Mouse (Mus musculus) kidney, adult 2 months (tissue): ENCODE measurements around the gene Polr2e. TPM values are rescaled to one million over a fixed set of nuclear protein-coding genes. Genes with fewer than 3 reads are reported as not detected.

Experiments used
- DNase-seq: peaks from one replicate; pipeline ENCODE4 v3.0.0; 2021
- H3K27ac ChIP-seq: fragments of 200-500 bp; 2 replicates; pipeline ENCODE4 v1.5.1; 2012; ENCODE audit warnings: low read depth, low read length, control low read depth, inconsistent platforms; ENCODE audit not compliant: insufficient read depth
- H3K27me3 ChIP-seq: fragments of 200-500 bp; replicated peaks from 2 replicates; pipeline ENCODE4 v1.6.1; 2012; ENCODE audit warnings: mild to moderate bottlenecking, moderate library complexity, low read length, inconsistent platforms; ENCODE audit not compliant: control insufficient read depth, insufficient read depth
- H3K36me3 ChIP-seq: fragments of 200-500 bp; 2 replicates; pipeline ENCODE4 v1.6.1; 2012; ENCODE audit warnings: mild to moderate bottlenecking, moderate library complexity, low read length, inconsistent platforms; ENCODE audit not compliant: control insufficient read depth, insufficient read depth
- H3K4me1 ChIP-seq: fragments of 200-500 bp; 2 replicates; pipeline ENCODE4 v1.6.1; 2011; ENCODE audit warnings: low read length; ENCODE audit not compliant: control insufficient read depth, insufficient read depth
- H3K4me3 ChIP-seq: fragments of 200-500 bp; 2 replicates; pipeline ENCODE4 v1.5.1; 2011; ENCODE audit warnings: mild to moderate bottlenecking, low read depth, low read length, control low read depth; ENCODE audit not compliant: insufficient read depth
- CTCF ChIP-seq: fragments of 200-500 bp; conservative IDR thresholded peaks from 2 replicates; pipeline ENCODE4 v1.5.1; 2011; ENCODE audit warnings: low read depth, mild to moderate bottlenecking, control low read depth, low read length, moderate library complexity, mixed read lengths; ENCODE audit not compliant: insufficient read depth, insufficient read length
- POLR2A ChIP-seq: fragments of 200-500 bp; IDR thresholded peaks from one replicate; pipeline ENCODE4 v1.6.1; 2011; ENCODE audit warnings: low read depth, low read length, control low read depth
- WGBS: fragments of 180-500 bp; shearing (Covaris S2); methylation state at CpG from one replicate; pipeline ENCODE4 v1.1.7; 2018; 5-methylcytosine and 5-hydroxymethylcytosine counted together
- polyA plus RNA-seq: library from polyadenylated mRNA; depleted of rRNA; stranded (reverse); fragments of >200 nt; gene quantifications from 2 replicates; pipeline ENCODE4 v1.2.3, GENCODE M21; 2012

The Polr2e gene
- polyA plus RNA-seq, 1 experiment, result 235 TPM

- no peak for DNase-seq
- Histone ChIP-seq H3K27me3 (no peaks in the 10 kb centered on the region), H3K4me1 (no peaks in the 10 kb centered on the region), H3K27ac (no peak overlapping the region), H3K36me3 (no peaks in the 10 kb centered on the region), H3K4me3 (no peak overlapping the region)
- TF ChIP-seq POLR2A (no peak), CTCF (no peak)
- 90% methylated on average over 9 of the region's 9 CpGs for WGBS
Measured at GRCm38 (mm10) chr10:80001945-80002344, 37.6 kb downstream of the Polr2e start.

GRCm38 (mm10) chr10:79997819-79998218 lies 41.8 kb downstream of the Polr2e start:
- H3K36me3 ChIP-seq, result no peaks in the 10 kb centered on the region
- H3K4me3 ChIP-seq, result no peak overlapping the region
- TF ChIP-seq POLR2A (no peak), CTCF (no peak)
- H3K4me1 ChIP-seq, result no peaks in the 10 kb centered on the region
- H3K27ac ChIP-seq, result no peak overlapping the region
- no peaks in the 10 kb centered on the region for H3K27me3 ChIP-seq
- WGBS, result 37% methylated on average over 15 of the region's 15 CpGs
- no peak for DNase-seq

- no peaks in the 10 kb centered on the region for H3K36me3 ChIP-seq
- no peaks in the 10 kb centered on the region for H3K27me3 ChIP-seq
- peak overlapping the region; percentile 57 for H3K4me3 ChIP-seq
- TF ChIP-seq CTCF (no peak), POLR2A (no peak)
- H3K27ac ChIP-seq, result no peak overlapping the region
- 1% methylated on average over 35 of the region's 35 CpGs for WGBS
- H3K4me1 ChIP-seq, result no peaks in the 10 kb centered on the region
- peak; percentile 76 for DNase-seq
Measured at GRCm38 (mm10) chr10:79997034-79997760, 42.4 kb downstream of the Polr2e start.

GRCm38 (mm10) chr10:79996272-79997033 lies 43.1 kb downstream of the Polr2e start, which contains the start of gene Abca7:
Abca7 (plus strand) TSS chr10:79996494.
- no peaks in the 10 kb centered on the region for H3K4me1 ChIP-seq
- H3K36me3 ChIP-seq, result no peaks in the 10 kb centered on the region
- H3K4me3 ChIP-seq, result peak within 1 kb of the TSS; percentile 57
- no peaks in the 10 kb centered on the region for H3K27me3 ChIP-seq
- TF ChIP-seq CTCF (no peak), POLR2A (no peak)
- WGBS, result under 1% methylated on average over 34 of the region's 34 CpGs
- H3K27ac ChIP-seq, result peak within 1 kb of the TSS; percentile 6; the same call in 1 of the 2 replicates
- DNase-seq, result peak; percentile 97

GRCm38 (mm10) chr10:79995636-79996035 lies 44.0 kb downstream of the Polr2e start:
- H3K27ac ChIP-seq, result no peak overlapping the region
- TF ChIP-seq CTCF (no peak), POLR2A (no peak)

GRCm38 (mm10) chr10:79994397-79995115 lies 45.0 kb downstream of the Polr2e start:
- no peaks in the 10 kb centered on the region for H3K4me1 ChIP-seq
- WGBS, result 60% methylated on average over 16 of the region's 16 CpGs
- no peak overlapping the region for H3K4me3 ChIP-seq
- H3K36me3 ChIP-seq, result no peaks in the 10 kb centered on the region
- DNase-seq, result peak; percentile 50
- H3K27ac ChIP-seq, result no peak overlapping the region
- TF ChIP-seq POLR2A (no peak), CTCF (no peak)
- no peaks in the 10 kb centered on the region for H3K27me3 ChIP-seq

More at GRCm38 (mm10) chr10:79995636-79996035, 44.0 kb downstream of the Polr2e start:
- 67% methylated on average over 1 of the region's 1 CpGs for WGBS
- Histone ChIP-seq H3K4me1 (no peaks in the 10 kb centered on the region), H3K36me3 (no peaks in the 10 kb centered on the region), H3K4me3 (no peak overlapping the region), H3K27me3 (no peaks in the 10 kb centered on the region)
- DNase-seq, result no peak
